Mouse (Mus musculus) gonadal fat pad, adult 2 months (tissue): ENCODE measurements around the gene Zfp148. TPM values are rescaled to one million over a fixed set of nuclear protein-coding genes. Genes with fewer than 3 reads are reported as not detected.
A peak's percentile ranks its signal among the peaks of the same experiment; 100 is the strongest.
"Not testable (repeated sequence)": the region's sequence is repeated elsewhere in the genome, so short reads cannot be mapped to it uniquely, and the experiment has no call there.

Experiments used
- DNase-seq: peaks from one replicate; pipeline ENCODE4 v3.0.0-alpha.2; 2012; ENCODE audit warnings: low read depth
- polyA plus RNA-seq: library from polyadenylated mRNA; depleted of rRNA; stranded (reverse); fragments of >200 nt; gene quantifications from 2 replicates; pipeline ENCODE4 v1.2.3, GENCODE M21; 2012; rRNA removed

The Zfp148 gene
- polyA plus RNA-seq, result 11.9 and 14.6 TPM in 2 replicates

DNA sequence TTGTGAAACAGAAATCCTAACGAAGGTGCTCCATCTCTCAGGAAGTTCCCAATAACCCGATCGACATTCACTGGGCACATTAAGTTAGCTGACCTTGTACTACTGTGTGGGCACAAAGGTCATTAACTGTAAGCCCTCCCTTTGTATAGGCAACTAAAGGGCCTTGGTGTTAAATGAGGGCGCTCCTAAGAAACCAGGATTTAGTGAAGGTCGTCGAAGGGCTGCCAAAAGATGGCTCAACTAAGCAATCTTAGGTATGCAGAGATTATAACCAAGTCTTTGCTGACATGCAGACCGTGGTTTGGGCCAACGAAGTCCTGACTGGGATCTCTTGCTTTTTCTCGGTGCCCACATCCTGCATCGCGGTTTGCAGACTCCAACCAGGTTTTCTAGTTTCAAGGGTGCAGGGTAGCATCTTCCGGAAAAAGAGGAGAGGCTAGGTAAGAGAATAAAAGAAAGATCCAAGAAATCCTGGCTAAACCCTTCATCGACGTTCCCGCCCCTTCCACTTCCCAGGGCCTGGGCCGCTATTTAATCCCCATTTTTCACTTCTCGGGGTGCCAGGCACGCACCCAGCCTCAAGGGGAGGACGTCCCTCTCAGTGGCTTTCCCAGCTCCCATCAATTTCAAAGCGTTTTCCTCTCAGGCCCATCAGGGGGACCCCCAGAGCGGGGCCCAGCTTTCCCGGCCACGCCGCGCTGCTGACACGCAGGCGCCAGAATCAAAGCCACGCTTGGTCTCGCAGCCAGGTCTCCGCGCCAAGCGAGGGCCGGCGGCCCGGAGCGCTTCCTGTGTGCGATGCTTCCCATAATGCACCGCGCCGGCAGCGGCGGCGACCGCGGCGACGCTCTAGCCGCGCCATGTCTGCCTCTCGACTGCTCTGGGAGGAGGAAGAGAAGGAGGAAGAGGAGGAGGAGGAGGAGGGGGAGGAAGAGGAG lies at the start of gene Zfp148:
Zfp148 (plus strand) TSS at position 893 of the 938 bp plus-strand sequence.
- DNase-seq, result not testable (repeated sequence)

DNA sequence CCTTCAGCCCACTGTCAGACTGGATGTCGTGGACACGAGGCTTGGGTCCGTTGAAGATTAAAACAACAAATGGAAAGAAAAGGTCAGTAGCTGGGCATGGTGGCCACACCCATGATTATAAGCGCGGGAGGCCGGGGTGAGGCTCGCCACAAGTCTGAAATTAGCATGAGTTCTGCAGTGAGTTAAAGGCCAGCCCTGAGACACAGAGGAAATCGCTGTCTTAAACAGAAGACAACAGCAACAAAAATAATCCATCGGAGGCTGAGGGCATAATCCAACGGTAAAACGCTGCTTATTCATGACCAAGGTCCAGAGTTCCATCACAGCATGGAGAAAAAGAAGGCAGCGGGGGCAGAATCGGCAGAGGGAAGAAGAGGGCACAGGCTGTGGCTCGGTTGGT lies 47.6 kb upstream of the Zfp148 start:
- no peak for DNase-seq

DNA sequence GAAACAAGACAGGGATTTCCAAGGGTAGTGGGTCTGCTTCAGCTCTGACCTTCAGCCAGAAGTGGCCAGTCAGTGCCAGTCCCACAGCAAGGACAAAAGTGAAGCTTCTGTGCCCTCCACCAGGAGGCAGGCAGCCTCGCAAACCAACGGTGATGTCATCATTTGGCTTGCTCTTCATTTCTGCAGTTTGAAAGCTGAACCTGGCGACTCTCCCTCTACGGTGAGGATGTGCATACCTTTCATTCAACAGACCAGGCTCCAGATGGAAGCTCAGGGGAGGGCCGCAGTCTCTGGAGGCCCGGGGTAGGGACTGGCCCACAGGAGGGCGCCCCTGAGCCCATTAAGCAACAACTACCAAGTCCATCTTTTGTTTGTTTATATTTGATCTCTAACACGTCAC lies 43.5 kb upstream of the Zfp148 start:
- DNase-seq, result peak; percentile 33

DNA sequence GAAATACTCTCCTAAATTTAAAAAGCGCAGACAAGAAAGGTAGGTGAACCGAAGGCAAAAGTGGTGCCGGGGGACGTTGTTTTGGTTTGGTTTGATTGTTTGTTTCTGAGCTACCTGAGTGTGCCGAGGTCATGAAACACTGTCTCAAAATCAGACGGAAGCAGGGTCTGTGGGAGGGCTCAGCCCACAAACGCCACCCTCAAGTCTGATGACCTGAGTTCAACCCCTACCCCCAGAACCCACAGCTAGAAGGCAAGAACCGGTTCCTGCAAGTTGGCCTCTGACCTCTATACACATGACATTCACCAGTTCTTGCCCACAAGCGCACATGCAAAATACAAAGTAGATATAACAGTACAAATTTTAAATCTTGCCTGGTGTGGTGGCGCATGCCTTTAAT lies 43.0 kb upstream of the Zfp148 start:
- DNase-seq, result no peak

DNA sequence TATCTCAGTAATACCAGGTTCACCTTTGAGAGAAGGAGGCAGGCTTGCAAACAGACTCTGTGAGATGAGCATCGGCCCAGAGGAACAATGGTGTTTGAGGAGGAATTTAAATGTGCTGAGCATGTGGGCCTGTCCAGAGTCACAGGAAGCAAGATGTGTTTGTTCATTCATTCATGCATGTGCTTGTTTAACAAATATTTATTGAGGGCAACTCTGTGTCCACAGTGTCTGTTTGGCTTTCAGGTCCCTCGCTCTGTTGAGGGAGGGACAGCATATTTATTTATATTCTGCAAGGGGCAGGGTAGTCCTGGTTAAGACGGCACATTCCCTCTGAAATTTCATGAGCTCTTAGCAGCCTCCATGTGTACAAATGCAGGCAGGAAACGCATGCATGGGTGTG lies 42.1 kb upstream of the Zfp148 start:
- no peak for DNase-seq

DNA sequence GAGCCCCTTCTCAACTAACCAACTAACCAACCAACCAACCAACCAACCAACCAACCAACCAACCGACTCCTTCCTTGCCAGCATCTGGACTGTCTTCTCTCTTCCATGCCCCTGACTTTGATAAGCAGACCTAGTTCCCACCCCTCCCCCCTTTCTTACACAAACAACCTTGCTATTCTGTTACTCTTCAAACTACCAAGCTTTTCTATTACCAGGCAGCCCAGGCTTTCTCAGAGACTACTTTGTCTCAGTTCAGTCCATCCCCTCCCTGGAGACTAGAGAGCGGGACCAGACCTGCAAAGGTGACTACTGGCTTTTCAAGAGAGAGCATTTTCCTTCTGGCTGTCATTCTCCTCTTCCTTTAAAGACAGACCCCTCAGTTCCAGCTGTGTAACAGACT lies 41.2 kb upstream of the Zfp148 start:
- DNase-seq, result no peak

DNA sequence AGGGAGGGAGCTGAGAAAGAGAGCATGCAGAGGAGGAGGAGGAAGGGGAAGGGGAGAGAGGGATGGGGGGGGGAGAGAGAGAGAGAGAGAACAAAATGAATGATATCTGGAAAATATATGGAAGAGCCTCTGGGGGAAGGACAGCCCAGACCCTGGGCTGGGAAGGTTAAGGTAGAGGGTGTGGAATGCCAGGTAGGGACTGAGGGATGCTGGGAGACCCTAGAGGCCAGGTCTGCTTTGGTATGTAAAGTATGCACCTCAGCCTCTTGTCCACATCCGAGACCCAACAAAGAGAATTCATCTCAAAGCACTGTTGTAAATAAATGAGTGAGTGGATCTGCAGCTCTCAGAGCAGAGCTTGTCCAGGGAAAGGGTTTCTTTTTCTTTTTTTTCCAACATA lies 38.3 kb upstream of the Zfp148 start:
- DNase-seq, result no peak

DNA sequence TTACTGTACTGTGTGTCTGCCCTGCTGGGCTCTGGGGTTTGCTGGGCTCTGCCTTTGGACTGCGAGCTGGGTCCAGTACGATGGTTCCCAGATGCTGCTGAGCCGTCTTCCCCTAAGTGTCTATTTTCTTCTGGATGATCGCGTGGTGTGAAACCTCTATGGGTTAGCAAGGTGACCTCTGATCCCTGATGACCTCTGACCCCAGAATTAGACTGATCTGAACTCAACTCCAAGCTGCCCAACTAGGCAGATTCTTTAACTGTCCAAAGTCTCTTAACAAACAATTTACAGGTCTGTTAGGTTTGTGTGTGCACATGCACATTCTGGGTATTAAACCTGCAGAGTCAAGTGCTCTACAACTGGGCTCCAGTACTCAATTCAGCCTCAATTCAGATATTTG lies 37.5 kb upstream of the Zfp148 start:
- no peak for DNase-seq

DNA sequence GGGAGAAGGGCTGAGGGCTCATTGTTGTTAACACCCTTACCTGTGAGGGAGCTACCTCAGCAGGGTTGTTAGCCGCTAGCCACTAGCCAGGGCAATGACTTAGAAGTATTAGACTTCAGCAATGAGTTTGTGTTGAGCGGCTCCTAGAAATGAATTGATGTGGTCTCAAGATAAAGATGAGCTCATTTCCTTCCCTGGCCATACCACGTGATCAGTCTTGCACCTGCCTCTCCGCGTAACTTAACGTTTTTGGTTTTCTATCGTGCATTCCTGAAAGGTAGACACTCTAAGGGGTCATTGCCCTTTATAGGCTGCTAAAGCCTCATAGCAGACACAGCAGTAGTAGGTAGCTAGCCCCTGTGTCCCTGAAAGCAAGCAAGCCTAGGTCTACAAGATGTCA lies 37.0 kb upstream of the Zfp148 start:
- DNase-seq, result no peak

DNA sequence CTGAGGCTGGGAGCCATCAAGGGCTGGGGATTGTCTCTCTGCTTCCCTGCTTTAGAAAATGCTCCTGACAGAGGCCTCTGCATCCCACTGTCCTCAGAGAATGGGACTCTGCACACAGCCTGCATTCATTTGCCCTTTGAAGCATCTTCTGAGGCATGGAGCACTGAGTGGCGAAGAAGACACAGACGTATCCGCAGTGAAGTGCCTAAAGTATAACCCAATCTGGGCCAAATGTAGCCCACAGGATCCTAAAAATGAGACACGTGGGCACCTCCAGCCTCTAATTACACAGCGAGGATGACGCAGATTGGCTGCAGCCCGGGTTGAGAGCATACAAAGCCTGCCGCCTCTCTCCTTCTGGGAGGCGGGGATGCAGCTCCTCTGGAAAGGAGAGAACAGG lies 36.3 kb upstream of the Zfp148 start:
- DNase-seq, result no peak

DNA sequence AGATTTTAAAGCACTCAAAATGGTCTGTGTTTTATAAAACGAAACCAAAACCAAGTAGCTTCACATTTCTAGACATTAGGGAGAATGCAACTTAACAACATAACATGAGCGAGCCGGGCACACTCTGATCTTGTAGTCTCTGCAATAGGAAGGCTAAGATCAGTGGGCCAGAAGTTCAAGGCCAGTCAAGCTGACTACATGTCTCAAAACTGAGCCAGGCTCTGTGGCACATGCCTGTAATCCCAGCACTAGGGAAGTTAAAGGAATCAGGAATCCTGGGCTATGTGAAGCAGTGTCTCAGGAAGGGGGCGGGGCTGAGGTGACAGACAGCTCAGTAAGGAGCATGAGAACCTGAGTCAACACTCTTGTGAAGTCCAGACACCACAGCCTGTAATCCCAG lies 35.8 kb upstream of the Zfp148 start:
- DNase-seq, result no peak

DNA sequence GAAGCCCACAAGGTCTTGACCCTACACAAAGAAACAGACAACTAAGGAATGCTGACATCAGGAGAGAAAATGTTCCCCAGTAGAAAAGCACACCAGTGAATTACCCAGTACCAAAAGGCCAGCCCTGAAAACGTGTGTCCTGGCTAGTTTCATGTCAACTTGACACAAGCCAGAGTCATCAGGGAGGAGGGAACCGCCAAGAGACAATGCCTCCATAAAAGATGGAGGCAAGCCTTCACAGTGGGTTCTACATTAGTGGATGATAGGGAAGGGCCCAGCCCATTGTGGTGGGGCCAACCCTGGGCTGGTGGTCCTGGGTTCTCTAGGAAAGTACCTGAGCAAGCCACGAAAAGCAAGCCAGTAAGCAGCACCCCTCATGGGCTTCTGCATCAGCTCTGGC lies 34.3 kb upstream of the Zfp148 start:
- no peak for DNase-seq

DNA sequence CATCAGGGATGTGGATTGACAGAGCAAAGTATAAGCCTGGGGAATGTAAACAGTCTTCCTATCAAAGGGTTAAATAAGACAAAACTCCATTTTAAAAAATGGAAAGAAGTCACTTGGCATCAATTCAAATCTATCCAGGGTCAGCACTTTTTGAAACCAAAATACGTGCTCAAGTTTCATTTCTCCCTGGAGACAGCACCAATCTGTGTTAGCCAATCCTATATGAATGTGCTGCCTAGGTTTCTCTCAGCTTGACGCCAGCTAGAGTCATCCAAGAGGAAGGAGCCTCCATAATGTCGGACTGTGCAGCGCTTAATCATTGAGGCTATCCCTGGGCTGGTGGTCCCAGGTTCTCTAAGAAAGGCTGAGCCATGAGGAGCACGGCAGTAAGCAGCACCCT lies 33.5 kb upstream of the Zfp148 start:
- no peak for DNase-seq

DNA sequence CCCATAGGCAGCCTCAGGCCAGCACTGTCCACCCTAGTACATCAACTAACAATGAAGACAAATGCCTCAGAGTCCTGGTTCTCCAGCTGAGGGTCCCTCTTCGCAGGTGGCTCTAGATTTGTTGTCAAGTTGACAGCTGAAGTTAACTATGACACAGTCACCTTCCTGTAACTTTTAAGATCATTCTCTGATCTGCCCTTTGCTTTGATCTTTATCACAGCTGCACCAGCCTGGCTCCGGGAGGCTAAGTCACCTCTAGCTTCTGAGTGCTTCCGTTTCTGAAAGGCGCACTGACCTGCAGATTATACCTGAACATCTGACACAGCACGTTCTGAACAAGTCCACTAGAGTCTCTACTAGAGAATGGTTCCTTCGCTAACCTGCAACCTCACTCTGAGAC lies 22.8 kb upstream of the Zfp148 start:
- no peak for DNase-seq

DNA sequence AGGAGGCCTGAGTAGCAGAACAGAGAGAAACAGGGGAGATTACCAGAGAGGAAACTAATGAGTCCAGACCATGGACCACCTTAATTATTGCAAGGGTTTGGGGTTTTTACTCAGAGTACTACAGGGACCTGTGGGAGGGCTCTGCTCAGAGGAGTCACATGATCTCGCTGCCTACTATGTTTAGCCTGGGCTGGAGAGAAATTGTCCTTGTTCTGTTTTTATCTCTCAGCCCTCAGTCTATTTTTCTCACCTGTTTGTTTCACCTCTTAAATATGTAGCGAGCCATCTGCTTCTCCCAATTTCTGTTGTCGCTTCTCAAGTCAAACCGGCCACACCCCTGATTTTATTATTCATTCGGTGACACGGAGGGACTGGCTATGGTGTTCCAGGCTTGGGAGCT lies 14.9 kb upstream of the Zfp148 start:
- no peak for DNase-seq

DNA sequence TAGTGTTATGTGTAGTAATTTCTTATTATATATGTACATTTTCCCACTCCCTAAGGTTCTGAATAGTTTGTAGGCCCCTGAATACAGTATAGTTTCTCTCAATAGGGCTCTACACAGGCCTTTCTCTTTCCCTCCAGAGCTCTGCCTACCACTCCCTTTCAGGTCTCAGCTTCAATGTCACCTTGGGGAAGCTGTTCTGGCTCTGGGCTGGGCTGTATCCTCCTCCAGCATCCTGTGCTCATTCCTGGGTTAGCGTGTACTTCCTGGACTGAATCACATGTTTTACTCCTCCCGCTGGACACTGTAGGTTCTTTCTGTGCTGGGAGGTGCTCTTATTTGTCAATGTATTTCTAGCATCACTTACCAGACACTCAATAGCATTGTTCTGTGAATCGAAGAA lies 12.0 kb upstream of the Zfp148 start:
- no peak for DNase-seq

DNA sequence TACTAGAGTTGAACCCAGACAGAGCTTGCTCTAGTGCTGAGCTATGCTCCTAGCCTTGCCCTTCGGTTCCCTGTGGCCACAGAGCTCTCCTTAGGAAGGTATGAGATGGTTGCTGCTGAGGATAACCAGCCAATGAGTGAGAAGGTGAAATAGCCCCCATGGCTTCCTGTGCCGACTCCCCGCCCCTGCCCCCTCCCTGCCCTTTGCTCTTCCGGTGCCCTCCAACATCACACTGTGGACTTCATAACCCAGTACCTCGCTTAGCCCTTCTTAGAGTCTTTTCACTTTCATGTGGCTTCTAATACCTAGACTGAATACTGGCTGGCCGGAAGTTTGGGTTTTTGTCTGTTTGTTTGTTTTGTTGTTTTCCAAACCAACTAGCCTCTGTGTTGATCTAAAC lies 9.8 kb upstream of the Zfp148 start:
- no peak for DNase-seq

DNA sequence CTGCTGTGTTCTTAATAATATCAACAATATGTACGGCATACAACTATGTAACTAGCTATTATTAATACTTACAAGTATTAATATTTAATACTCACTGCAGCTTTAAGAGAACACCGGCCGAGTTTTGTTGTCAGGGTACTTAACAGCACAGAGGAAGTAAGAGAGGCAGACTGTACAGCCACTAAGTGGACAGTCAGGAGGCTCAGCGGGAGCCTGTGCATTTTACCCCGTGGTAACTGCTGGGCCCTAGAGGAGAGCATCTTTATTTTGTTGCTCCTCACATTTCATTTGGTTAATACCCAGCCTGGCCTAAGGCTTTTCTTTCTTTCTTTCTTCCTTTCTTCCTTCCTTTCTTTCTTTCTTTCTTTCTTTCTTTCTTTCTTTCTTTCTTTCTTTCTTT lies 8.0 kb upstream of the Zfp148 start:
- DNase-seq, result no peak

DNA sequence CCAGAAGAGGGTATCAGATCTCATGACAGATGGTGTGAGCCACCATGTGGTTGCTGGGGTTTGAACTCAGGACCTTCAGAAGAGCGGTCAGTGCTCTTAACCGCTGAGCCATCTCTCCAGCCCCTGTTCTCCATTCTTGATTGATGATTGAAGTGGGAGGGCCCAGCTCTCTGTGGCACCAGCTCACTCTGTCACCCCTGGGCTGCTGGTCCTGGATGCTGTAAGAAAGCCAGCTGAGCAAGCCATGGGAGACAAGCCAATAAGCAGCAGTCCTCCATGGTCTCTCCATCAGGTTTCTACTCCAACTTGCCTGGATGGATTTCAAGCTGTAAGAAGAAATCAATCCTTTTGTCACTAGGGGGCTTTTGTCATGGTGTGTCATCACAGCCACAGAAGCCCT lies 7.3 kb upstream of the Zfp148 start:
- DNase-seq, result no peak

DNA sequence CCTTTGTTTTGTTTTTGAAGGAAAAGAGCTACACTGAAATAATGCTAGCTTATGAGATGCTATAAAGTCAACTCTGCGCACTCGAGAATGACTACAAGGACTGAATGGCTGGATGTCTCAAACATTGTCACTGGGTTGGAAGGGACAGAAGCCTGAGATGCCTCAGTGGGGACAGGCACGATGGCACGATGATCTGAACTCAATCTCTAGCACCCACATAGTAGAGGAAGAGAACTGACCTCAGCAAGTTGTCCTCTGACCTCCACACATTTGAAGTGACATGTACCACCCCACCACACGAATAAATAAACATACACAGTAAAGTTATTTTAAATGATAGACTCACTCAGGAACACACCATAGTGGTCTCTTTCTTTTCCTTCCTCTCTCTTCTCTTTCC lies 4.4 kb upstream of the Zfp148 start:
- DNase-seq, result no peak

DNA sequence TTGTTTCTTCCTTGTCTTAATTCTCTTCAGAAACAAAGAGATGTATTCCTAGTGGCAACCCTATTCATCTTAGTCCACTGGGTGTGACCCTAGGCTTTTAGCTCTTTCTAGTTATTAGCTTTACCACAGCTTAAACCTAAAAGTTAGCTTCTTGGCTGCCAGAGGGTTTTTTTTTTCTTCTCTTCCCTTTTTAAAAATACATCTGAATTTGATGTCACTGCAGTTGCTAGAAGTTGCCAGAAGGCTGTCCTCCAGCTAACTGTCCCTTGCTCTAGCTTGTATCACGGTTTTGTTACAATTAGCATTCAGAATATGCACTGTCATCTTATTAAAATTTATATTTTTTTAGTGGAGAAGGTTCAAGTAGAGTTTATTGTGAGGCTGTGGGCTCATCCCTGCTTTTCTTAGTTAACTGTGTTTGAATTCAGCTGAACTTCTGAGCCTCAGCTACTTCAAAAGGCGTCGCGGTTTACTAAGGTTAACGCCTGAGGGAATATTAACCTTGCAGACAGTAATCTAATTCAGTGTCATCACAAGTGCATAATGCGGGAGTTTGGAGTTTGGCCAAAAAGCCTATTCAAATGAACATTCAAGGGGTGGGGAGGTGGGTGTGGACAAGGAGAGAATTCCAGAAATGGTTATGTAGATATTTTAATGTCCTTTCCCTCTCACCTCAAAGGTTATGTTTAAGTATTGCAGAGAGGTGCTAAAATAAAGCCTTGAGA lies 1.3 kb upstream of the Zfp148 start:
- no peak for DNase-seq

DNA sequence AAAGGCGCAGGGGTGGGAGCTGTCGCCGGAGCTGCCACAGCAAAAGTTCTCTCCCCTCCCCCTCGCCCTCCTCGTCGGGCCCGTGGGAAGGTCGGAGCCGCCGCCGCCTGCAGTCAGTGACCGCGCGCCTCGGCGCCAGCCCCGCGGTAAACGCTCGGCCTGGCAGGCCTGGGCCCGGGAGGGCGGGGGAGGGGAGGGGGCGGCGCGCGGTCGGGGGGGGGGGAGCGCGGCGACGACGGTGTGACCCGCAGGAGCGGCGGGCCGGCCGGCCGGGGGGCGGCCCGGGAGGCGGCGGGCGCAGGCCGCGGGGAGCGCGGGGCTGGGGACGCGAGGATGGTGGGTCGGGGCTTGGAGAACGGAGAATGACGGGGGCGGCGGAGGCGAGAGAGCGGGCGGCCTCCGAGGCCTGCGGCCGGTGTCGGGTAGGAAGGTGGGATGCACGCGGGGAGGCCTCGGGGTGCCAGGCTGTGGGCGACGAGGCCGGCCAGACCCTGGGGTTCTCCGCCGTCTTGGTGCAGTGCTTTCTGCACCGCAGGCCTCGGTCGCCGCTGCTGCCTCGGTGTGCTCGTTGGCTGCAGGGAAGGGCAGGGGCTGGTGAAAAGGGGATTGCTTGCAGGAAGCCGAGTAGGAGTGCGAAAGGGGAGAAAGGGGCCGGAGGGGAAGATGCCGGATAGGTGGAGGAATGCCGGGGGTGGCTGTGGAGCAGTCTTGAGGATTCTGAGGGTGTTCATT lies 412 bp downstream of the Zfp148 start:
- DNase-seq, result no peak
